Mouse (Mus musculus): ENCODE data around the gene Tmem82. TPM values are rescaled to one million over a fixed set of nuclear protein-coding genes. Genes with fewer than 3 reads are reported as not detected.

Gene Tmem82
- polyA plus RNA-seq, 1 experiment from 2014 or later = 0.05 TPM

DNA sequence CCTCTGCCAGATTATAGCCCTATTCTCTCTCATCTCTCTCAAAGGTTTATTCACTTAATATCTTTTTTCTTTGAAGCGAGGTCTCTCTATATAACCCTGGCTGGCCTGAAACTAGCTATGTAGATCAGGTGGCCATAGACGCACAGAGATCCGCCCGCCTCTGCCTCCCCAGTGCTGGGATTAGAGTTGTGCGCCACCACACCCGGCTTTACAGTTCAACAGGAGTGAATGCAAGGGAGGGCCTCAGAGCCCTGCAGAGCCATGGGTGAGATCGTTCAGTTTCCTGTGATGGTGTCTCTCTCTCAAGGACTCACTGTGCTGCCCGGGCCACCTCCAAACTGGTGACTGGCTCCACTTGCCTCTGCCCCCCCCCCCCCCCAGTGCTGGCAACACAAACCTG is 5.7 kb upstream of the Tmem82 start:
- DNase-seq (ENCODE audit: low read depth, low spot score) (no peak), ATAC-seq (no peak)
- no peak for TF ChIP-seq CTCF (IDR thresholded peaks at IDR 0.05)
- in situ Hi-C loops (cut with MboI; ENCODE audit: low pct_unique_long_range_greater_than_20kb) = no loop called here
- H3K27me3 ChIP-seq = no peaks in the 10 kb centered on the region
- ChIA-PET POLR2A (no interaction called here), CTCF (no interaction called here)

DNA sequence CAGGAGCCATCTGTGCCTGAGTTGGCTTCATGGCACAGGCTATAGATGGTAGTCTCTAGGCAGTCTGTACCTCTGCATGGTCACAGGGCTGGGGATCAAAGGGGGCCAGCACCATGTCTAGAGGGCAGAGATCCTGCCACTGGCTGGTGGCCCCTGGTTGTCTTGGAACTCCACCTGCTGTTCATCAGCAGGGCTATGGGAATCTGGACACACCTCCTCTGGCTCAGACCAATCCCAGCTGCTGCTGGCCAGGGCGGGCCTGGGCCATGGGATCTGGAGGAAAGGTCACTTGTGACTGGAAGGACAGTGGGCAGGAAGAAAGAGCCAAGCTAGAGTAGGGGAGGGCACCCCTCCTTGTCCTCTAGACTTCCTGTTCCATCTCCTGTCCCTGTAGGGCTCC is 5.2 kb upstream of the Tmem82 start, which contains the start of gene Slc25a34:
TSS of gene Slc25a34 (minus strand) at position 156 of the 400 bp plus-strand sequence.
- no peaks in the 10 kb centered on the region for H3K27me3 ChIP-seq
- in situ Hi-C loops (cut with MboI; ENCODE audit: low pct_unique_long_range_greater_than_20kb) = no loop called here
- no peak for TF ChIP-seq CTCF (IDR thresholded peaks at IDR 0.05)
- ChIA-PET CTCF (no interaction called here), POLR2A (no interaction called here)
- DNase-seq (ENCODE audit: low read depth, low spot score) = no peak
- ATAC-seq = peak; percentile 19

DNA sequence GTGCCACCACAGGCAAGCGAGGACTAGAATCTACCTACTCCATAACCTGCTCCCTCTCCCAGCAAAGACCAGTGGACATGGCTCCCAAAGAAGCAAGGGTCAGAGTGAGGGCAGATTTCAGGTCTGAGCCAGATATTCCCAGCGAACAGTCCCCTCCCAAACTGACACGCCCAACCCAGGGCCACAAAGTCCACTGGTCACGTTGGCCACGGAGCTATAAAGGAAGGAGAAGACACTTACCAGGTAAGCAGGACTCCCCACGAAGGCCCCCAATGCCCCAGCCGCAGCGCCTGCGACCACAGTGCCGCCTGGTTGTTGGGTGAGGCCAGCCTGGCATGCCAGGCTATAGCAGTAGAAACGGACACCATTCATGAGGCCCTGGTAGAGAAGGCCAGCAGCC is 4.6 kb upstream of the Tmem82 start:
- in situ Hi-C loops (cut with MboI; ENCODE audit: low pct_unique_long_range_greater_than_20kb) = no loop called here
- POLR2A ChIA-PET = no interaction called here
- ATAC-seq = no peak
- CTCF ChIA-PET = no interaction called here
- no peak for TF ChIP-seq CTCF (IDR thresholded peaks at IDR 0.05)
- H3K27me3 ChIP-seq = no peaks in the 10 kb centered on the region
- no peak for DNase-seq (ENCODE audit: low read depth, low spot score)

DNA sequence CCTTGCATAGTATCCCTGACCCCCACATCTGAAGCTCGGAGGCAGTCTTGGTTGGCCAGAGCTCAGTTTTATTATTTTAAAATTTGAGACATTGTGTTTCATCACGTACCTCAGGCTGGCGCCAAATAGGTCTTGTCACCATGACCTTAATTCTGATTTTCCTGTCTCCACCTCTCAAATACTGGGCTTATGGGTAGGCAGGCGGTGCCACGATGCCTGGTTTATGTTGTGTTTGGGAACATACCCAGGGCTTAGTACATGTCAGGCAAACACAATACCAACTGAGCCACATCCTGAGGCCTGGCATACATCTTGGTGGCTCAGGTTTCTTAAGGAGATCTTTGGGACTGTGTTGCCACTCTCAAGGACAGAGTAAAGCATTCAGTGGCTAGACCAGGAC is 4.1 kb upstream of the Tmem82 start:
- POLR2A ChIA-PET = no interaction called here
- DNase-seq (ENCODE audit: low read depth, low spot score) (no peak), ATAC-seq (no peak)
- in situ Hi-C loops (cut with MboI; ENCODE audit: low pct_unique_long_range_greater_than_20kb) = no loop called here
- TF ChIP-seq CTCF (IDR thresholded peaks at IDR 0.05) = no peak
- no peaks in the 10 kb centered on the region for H3K27me3 ChIP-seq
- CTCF ChIA-PET = no interaction called here

DNA sequence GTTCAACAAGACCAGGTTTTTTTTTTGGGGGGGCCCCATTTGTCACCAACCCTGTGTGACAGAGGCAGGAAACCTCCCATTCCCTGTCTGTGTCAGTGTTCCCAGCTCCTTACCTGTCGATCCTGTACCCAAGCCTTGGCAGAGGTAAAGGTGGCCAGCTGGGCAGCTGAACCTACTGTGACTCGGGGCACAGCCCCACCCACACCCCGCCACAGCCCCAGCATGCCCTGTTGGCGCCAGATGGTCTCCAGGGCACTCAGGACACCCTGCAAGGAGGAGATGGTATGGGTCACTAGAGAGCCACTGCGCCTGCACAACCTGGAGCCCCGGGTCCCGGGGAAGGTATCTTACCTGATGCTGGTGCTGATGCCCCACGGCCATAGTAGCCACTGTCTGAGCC is 3.7 kb upstream of the Tmem82 start:
- ChIA-PET POLR2A (interaction anchor here (0.7 kb wide), 1 partner anchor 18 kb away, joined by 4 read pairs; no protein-coding TSS in a partner anchor), CTCF (no interaction called here)
- TF ChIP-seq CTCF (IDR thresholded peaks at IDR 0.05) = no peak
- H3K27me3 ChIP-seq = no peaks in the 10 kb centered on the region
- DNase-seq (ENCODE audit: low read depth, low spot score) (no peak), ATAC-seq (no peak)
- in situ Hi-C loops (cut with MboI; ENCODE audit: low pct_unique_long_range_greater_than_20kb) = no loop called here

DNA sequence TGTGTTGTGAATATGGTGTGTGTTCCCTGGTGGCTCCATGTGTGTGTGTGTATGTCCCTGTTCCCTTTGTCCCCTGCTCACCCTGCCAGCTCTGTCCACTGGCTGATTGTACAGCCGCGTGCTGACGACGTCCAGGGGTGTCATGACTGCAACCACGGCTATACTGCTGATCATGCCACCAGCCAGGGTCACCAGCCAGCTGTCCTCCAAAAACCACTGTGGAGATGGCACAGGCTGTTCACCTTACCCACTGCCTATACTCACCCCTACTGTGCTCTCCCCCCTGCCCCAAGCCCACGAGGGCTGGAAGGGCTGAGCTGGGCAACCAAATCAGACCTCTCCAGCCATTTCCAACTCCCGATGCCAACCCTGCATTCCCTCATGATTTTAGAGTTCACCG is 2.9 kb upstream of the Tmem82 start:
- H3K27me3 ChIP-seq = no peaks in the 10 kb centered on the region
- POLR2A ChIA-PET = interaction anchor here (0.7 kb wide), 1 partner anchor 17 kb away, joined by 4 read pairs; no protein-coding TSS in a partner anchor
- CTCF ChIA-PET = no interaction called here
- DNase-seq (ENCODE audit: low read depth, low spot score) (no peak), ATAC-seq (no peak)
- in situ Hi-C loops (cut with MboI; ENCODE audit: low pct_unique_long_range_greater_than_20kb) = no loop called here
- TF ChIP-seq CTCF (IDR thresholded peaks at IDR 0.05) = no peak

DNA sequence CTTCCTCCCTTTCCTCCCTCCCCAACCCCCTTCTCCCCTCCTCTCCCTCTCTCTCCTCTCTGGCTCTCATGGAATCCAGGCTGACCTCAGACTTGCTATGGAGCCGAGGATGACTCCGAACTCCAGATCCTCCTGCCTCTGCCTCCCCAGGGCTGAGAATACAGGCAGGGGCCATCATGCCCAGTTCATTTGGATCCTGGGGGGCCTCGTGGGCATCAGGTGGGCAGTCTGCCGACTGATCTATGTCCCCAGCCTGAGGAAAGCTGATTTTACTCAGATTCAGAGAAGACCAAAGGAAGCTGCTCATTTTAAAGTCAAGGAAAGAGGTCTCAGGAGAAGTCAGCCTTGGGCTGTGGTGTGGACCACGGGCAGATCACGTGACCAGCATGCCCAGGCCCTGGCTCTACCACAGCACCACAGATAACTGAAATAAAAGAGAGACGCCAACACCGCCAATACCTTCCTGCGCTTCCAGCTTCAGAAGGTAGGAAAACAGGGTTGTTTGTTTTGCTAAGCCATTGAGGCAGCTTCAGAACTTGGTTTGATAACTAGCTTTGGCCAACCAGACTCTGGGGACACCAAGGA is 958 bp upstream of the Tmem82 start:
- TF ChIP-seq CTCF (IDR thresholded peaks at IDR 0.05) = no peak
- in situ Hi-C loops (cut with MboI; ENCODE audit: low pct_unique_long_range_greater_than_20kb) = loop anchor here (10.0 kb wide), 3 partner anchors 95 to 225 kb away; partner anchors contain the start of gene Ctrc
- POLR2A ChIA-PET = no interaction called here
- ATAC-seq = no peak
- no peak for DNase-seq (ENCODE audit: low read depth, low spot score)
- CTCF ChIA-PET = interaction anchor here (0.6 to 1.3 kb wide), 4 partner anchors 13 to 18 kb away, joined by 3 read pairs; no protein-coding TSS in a partner anchor
- H3K27me3 ChIP-seq = no peaks in the 10 kb centered on the region

DNA sequence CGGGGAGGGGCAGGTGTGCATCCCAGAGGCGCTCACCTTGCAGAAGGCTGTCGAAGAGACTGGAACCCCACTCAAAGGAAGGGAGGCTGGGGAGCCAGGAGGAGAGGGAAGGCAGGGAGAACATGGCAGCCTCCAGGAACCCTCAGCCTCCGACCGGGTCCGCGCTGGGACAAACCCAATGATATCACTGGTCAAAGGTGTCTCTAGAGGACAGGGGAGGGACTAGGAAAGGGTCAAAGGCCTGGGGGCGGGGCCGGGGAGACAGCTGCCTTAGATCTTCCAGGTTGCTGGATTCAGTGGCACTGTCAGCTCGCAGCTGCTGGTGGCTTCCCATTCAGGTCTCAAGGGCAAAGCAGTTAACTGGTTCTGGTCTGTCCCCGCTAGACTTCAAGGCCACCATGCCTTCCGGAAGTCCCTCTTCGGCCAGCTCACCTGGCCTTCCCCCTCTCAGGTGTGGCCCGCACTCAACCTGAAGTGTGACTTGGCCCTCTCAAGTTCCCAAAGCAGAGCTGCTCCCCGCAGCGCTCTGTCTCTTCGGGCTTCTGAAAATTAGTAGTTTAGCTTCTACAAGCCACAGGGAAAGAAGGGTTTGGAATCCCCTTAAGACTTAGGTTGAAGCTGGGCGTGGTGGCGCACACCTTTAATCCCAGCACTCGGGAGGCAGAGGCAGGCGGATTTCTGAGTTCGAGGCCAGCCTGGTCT is 419 bp downstream of the Tmem82 start:
- ChIA-PET CTCF (interaction anchor here (1.3 kb wide), 1 partner anchor 18 kb away, joined by 3 read pairs; no protein-coding TSS in a partner anchor), POLR2A (no interaction called here)
- no peak for ATAC-seq
- in situ Hi-C loops (cut with MboI; ENCODE audit: low pct_unique_long_range_greater_than_20kb) = loop anchor here (10.0 kb wide), 3 partner anchors 97 to 227 kb away; partner anchors contain the start of gene Ctrc
- no peak for TF ChIP-seq CTCF (IDR thresholded peaks at IDR 0.05)
- no peak for DNase-seq (ENCODE audit: low read depth, low spot score)
- H3K27me3 ChIP-seq = no peaks in the 10 kb centered on the region

DNA sequence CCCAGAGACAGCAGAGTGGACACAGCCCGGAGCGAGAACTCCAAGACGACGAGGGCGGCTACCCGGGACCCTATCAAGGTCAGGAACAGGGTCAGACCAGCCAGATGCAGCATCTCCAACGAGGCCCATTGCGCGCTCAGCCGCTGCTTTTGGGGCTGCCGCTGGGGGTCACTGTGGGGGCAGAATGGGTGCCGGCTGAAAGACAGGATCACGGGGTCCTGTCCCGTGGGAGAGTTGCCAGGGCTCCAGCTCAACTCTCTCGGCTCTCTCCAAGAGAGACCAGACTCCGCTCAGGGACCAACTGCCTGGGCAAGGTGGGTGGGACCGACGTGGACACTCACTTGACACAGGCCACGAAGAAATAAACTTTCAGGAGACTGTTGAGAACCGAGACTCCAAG is 1.1 kb downstream of the Tmem82 start:
- no peak for TF ChIP-seq CTCF (IDR thresholded peaks at IDR 0.05)
- ATAC-seq (no peak), DNase-seq (ENCODE audit: low read depth, low spot score) (no peak)
- in situ Hi-C loops (cut with MboI; ENCODE audit: low pct_unique_long_range_greater_than_20kb) = loop anchor here (10.0 kb wide), 3 partner anchors 98 to 228 kb away; partner anchors contain the start of gene Ctrc
- CTCF ChIA-PET = no interaction called here
- POLR2A ChIA-PET = no interaction called here
- no peaks in the 10 kb centered on the region for H3K27me3 ChIP-seq

DNA sequence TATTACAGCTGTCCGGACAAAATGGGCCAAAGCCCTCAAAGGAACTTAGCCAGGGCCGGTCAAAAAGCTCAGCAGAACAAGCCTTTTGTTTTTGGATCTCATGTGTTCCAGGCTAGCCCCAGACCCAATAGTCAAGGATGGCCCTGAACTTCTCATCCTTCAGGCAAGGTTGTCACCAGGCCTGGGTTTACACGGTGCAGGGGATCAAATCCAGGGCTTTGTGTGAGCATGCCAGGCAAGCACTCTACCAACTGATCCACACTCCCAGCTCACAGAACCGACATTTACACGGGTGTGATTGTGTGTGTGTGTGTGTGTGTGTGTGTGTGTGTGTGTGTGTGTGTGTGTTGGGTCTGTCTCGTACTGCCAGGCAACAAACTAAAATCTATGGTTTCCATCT is 1.6 kb downstream of the Tmem82 start:
- ChIA-PET POLR2A (no interaction called here), CTCF (no interaction called here)
- no peak for ATAC-seq
- DNase-seq (ENCODE audit: low read depth, low spot score) = no peak
- no peaks in the 10 kb centered on the region for H3K27me3 ChIP-seq
- TF ChIP-seq CTCF (IDR thresholded peaks at IDR 0.05) = no peak
- in situ Hi-C loops (cut with MboI; ENCODE audit: low pct_unique_long_range_greater_than_20kb) = loop anchor here (10.0 kb wide), 3 partner anchors 98 to 228 kb away; partner anchors contain the start of gene Ctrc

DNA sequence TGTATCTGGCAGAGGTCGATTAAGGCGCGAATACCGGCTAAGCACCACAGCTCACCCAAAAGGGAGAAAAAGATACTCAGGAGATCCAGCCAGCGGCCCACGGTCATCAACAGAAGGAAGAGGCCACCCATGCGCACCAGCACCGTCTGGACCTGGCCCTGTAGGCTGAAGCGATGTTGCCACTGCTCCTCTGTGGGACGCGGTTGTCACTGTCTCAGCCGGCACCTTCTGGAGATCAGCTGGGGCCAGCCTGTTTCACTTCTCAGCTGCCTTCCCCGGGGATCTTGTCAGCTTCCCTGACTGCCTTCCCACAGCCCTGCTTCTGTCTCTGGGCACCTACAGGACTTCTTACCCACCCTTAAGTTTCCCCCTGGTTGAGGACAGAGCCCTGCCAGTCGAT is 3.5 kb downstream of the Tmem82 start:
- TF ChIP-seq CTCF (IDR thresholded peaks at IDR 0.05) = no peak
- no peak for DNase-seq (ENCODE audit: low read depth, low spot score)
- ATAC-seq = no peak
- no peaks in the 10 kb centered on the region for H3K27me3 ChIP-seq
- in situ Hi-C loops (cut with MboI; ENCODE audit: low pct_unique_long_range_greater_than_20kb) = loop anchor here (10.0 kb wide), 3 partner anchors 100 to 230 kb away; partner anchors contain the start of gene Ctrc
- ChIA-PET CTCF (no interaction called here), POLR2A (no interaction called here)

Measured in Patski (cell line).